Mouse (Mus musculus) midbrain, postnatal 0 days (tissue): ENCODE measurements around the gene Cd28. TPM values are rescaled to one million over a fixed set of nuclear protein-coding genes. Genes with fewer than 3 reads are reported as not detected.

Source experiments
- ATAC-seq: fragments of 200-750 bp; cut with Nextera tagmentation; 2 replicates; pipeline ENCODE4 v1.8.0; 2017; ENCODE audit warnings: moderate number of reproducible peaks, mild to moderate bottlenecking, moderate TSS enrichment, moderate library complexity; ENCODE audit not compliant: low FRiP score
- DNase-seq: peaks from one replicate; pipeline ENCODE4 v3.0.0-alpha.2; 2015; ENCODE audit warnings: low spot score
- H3K27ac ChIP-seq: fragments of 300-500 bp; sonication (generic); 2 replicates; pipeline ENCODE4 v1.5.1; 2014; ENCODE audit warnings: low read depth, mild to moderate bottlenecking, low read length, mixed read lengths
- H3K27me3 ChIP-seq: fragments of 300-500 bp; sonication (generic); 2 replicates; pipeline ENCODE4 v1.6.1; 2014; ENCODE audit warnings: low read length, control low read depth, mixed read lengths; ENCODE audit not compliant: insufficient read depth
- H3K36me3 ChIP-seq: fragments of 300-500 bp; sonication (generic); 2 replicates; pipeline ENCODE4 v1.6.1; 2014; ENCODE audit warnings: low read length, control low read depth, mixed read lengths; ENCODE audit not compliant: insufficient read depth
- H3K4me1 ChIP-seq: fragments of 300-500 bp; sonication (generic); 2 replicates; pipeline ENCODE4 v1.6.1; 2014; ENCODE audit warnings: mild to moderate bottlenecking, control low read depth, antibody characterized with exemption, low read length, mixed read lengths; ENCODE audit not compliant: insufficient read depth
- H3K4me2 ChIP-seq: fragments of 300-500 bp; sonication (generic); 2 replicates; pipeline ENCODE4 v1.6.1; 2014; ENCODE audit warnings: low read depth, mild to moderate bottlenecking, low read length, mixed read lengths; ENCODE audit not compliant: poor library complexity, severe bottlenecking
- H3K4me3 ChIP-seq: fragments of 300-500 bp; sonication (generic); 2 replicates; pipeline ENCODE4 v1.5.1; 2014; ENCODE audit warnings: low read depth, mild to moderate bottlenecking, low read length, moderate library complexity
- H3K9ac ChIP-seq: fragments of 300-500 bp; sonication (generic); replicated peaks from 2 replicates; pipeline ENCODE4 v1.6.1; 2014; ENCODE audit warnings: mild to moderate bottlenecking, low read length, moderate library complexity, mixed read lengths; ENCODE audit not compliant: poor library complexity, severe bottlenecking
- H3K9me3 ChIP-seq: fragments of 300-500 bp; sonication (generic); 2 replicates; pipeline ENCODE4 v1.6.1; 2016; ENCODE audit warnings: low read length, control low read depth
- CTCF ChIP-seq: IDR thresholded peaks from 2 replicates; pipeline ENCODE4 v1.5.1; 2016; ENCODE audit warnings: antibody characterized with exemption, mild to moderate bottlenecking
- WGBS: fragments of 180-500 bp; shearing (Covaris S2); extraction: QIAGEN DNeasy Blood & Tissue Kit; methylation state at CpG from one replicate; pipeline ENCODE4 v1.1.7; 2014; 5-methylcytosine and 5-hydroxymethylcytosine counted together
- polyA plus RNA-seq: library from polyadenylated mRNA; unstranded; fragments of >200 nt; fragmentation: Nextera tagmentation; extraction: Ambion mirVana; gene quantifications from 2 replicates; pipeline ENCODE4 v1.2.1, GENCODE M21; 2015
- total RNA-seq: library from RNA; depleted of rRNA; stranded (reverse); fragments of >200 nt; gene quantifications from 2 replicates; pipeline ENCODE4 v1.2.3, GENCODE M21; 2014

Cd28 gene
- total and polyA plus RNA-seq, 2 experiments from 2014 or later = 0.12 TPM; not detected in 1

- WGBS = 82% methylated on average over 1 of the region's 1 CpGs
- H3K4me2 ChIP-seq = no peak overlapping the region
- no peaks in the 10 kb centered on the region for H3K27me3 ChIP-seq
- no peak overlapping the region for H3K9ac ChIP-seq
- no peak for DNase-seq
- H3K36me3 ChIP-seq = no peaks in the 10 kb centered on the region
- no peaks in the 10 kb centered on the region for H3K4me1 ChIP-seq
- no peak overlapping the region for H3K4me3 ChIP-seq
- ATAC-seq = no peak
- H3K9me3 ChIP-seq = no peaks in the 10 kb centered on the region
- H3K27ac ChIP-seq = no peak overlapping the region
- no peak for TF ChIP-seq CTCF
These were observed 88.6 kb downstream of the Cd28 start for GRCm38 (mm10) chr1:60805178-60805577.

DNA sequence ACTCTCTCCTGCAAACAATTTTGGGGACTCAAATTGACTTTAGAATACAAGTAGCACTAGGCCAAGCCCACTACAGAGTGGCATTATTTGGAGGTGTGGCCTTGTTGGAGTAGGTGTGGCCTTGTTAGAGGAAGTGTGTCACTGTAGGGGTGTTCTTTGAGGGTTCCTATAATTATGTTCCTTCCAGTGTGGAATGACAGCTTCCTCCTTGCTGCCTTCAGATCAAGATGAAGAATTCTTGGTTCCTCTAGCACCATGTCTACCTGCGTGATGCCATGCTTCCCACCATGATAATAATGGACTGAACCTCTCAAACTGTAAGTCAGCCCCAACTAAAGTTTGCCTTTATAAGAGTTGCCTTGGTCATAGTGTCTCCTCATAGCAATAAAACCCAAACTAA, 91.1 kb downstream of the Cd28 start:
- Histone ChIP-seq H3K9ac (no peak overlapping the region), H3K4me2 (no peak overlapping the region), H3K9me3 (no peaks in the 10 kb centered on the region), H3K27ac (no peak overlapping the region), H3K27me3 (no peaks in the 10 kb centered on the region), H3K36me3 (no peaks in the 10 kb centered on the region), H3K4me3 (no peak overlapping the region), H3K4me1 (no peaks in the 10 kb centered on the region)
- WGBS = 100% methylated on average over 1 of the region's 1 CpGs
- ATAC-seq (no peak), DNase-seq (no peak)
- TF ChIP-seq CTCF = no peak

GRCm38 (mm10) chr1:60808466-60808865, 91.9 kb downstream of the Cd28 start:
- TF ChIP-seq CTCF = no peak
- H3K36me3 ChIP-seq = no peaks in the 10 kb centered on the region
- no peak overlapping the region for H3K4me3 ChIP-seq
- H3K4me2 ChIP-seq = no peak overlapping the region
- DNase-seq (no peak), ATAC-seq (no peak)
- H3K9me3 ChIP-seq = no peaks in the 10 kb centered on the region
- no peak overlapping the region for H3K9ac ChIP-seq
- H3K4me1 ChIP-seq = no peaks in the 10 kb centered on the region
- no peak overlapping the region for H3K27ac ChIP-seq
- H3K27me3 ChIP-seq = no peaks in the 10 kb centered on the region
- WGBS = 83% methylated on average over 2 of the region's 2 CpGs

DNA sequence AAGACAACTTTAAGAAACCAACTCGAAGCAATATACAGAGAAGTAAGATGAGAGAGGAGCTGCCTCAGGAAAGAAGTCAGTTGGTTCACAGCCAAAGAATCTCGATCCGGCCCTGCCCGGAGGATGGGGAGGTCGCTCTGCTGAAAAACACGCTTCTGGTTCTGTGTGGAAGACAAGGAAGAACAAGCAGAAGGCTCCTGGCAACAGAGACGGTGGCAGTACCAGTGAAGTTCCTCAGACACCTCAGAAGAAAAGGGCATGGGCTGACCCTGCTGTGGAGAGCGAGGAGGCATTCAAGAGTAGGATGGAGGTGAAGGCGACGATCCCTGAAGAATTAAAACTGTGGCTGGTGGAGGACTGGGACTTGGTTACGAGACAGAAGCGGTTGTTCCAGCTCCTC, 92.6 kb downstream of the Cd28 start:
- no peaks in the 10 kb centered on the region for H3K27me3 ChIP-seq
- H3K4me3 ChIP-seq = no peak overlapping the region
- no peak overlapping the region for H3K9ac ChIP-seq
- 75% methylated on average over 12 of the region's 12 CpGs for WGBS
- H3K4me2 ChIP-seq = no peak overlapping the region
- ATAC-seq (no peak), DNase-seq (no peak)
- no peaks in the 10 kb centered on the region for H3K36me3 ChIP-seq
- no peaks in the 10 kb centered on the region for H3K9me3 ChIP-seq
- H3K4me1 ChIP-seq = no peaks in the 10 kb centered on the region
- TF ChIP-seq CTCF = no peak
- H3K27ac ChIP-seq = no peak overlapping the region

DNA sequence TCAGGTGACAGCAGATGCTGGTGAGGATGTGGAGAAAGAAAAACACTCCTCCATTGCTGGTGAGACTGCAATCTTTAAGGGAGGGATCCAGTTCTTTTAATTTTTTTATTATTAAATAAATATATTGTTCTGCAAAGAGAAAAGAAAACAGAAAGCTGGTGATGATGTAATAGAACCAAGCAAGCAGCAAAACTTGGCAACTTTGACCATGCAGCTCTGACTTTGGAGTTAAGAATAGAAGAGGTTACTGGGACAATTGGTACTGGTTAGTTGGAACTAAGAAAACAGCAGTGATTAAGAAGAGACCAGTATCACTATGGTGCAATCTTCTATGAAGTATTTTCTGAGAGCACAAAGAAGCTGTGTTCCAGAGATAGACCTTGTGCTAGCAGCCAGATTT, 94.2 kb downstream of the Cd28 start:
- no peak overlapping the region for H3K9ac ChIP-seq
- no peak for TF ChIP-seq CTCF
- DNase-seq = no peak
- no peaks in the 10 kb centered on the region for H3K4me1 ChIP-seq
- no peak overlapping the region for H3K4me3 ChIP-seq
- H3K36me3 ChIP-seq = no peaks in the 10 kb centered on the region
- no peaks in the 10 kb centered on the region for H3K9me3 ChIP-seq
- ATAC-seq = no peak
- no peaks in the 10 kb centered on the region for H3K27me3 ChIP-seq
- H3K4me2 ChIP-seq = no peak overlapping the region
- no peak overlapping the region for H3K27ac ChIP-seq

GRCm38 (mm10) chr1:60811998-60812397, 95.4 kb downstream of the Cd28 start:
- no peak for TF ChIP-seq CTCF
- Histone ChIP-seq H3K36me3 (no peaks in the 10 kb centered on the region), H3K9ac (no peak overlapping the region), H3K27me3 (no peaks in the 10 kb centered on the region), H3K27ac (no peak overlapping the region), H3K4me1 (no peaks in the 10 kb centered on the region), H3K4me3 (no peak overlapping the region), H3K4me2 (no peak overlapping the region), H3K9me3 (no peaks in the 10 kb centered on the region)
- ATAC-seq (no peak), DNase-seq (no peak)
- WGBS = 84% methylated on average over 1 of the region's 1 CpGs
